Mouse (Mus musculus) cerebral cortex, adult 2 months (tissue): ENCODE data around the gene Pnpla2.

ENCODE experiments used
- WGBS: fragments of 180-500 bp; shearing (Covaris S2); methylation state at CpG from one replicate; pipeline ENCODE4 v1.1.7; 2018; 5-methylcytosine and 5-hydroxymethylcytosine counted together

The Pnpla2 gene

GRCm38 (mm10) chr7:141484186-141485120 is 29.5 kb downstream of the Pnpla2 start:
- 86% methylated on average over 5 of the region's 5 CpGs for WGBS

DNA sequence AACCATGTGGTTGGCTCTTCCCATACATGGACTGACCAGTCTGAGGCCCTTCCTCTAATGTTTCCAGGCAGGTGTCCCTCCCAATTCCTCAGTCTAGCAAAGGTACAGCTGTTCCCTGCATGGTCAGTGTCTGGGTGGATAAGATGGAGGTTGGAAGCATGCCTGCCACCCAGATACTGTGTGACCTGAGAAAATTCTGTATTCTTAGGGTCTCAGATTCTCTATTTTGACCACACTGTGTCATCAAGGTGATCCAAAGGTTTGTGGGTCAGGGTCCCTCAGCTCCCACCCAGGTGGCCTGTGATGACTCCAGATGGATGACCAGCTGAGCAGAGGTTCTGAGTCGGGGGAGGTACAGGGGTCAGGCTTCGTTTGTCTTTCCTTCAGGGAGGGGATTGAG is 30.2 kb downstream of the Pnpla2 start:
- WGBS, result 87% methylated on average over 2 of the region's 2 CpGs

GRCm38 (mm10) chr7:141485606-141486005 is 30.6 kb downstream of the Pnpla2 start:
- WGBS, result 36% methylated on average over 2 of the region's 2 CpGs

- WGBS, result 86% methylated on average over 1 of the region's 1 CpGs
Measured at GRCm38 (mm10) chr7:141486239-141486638, 31.2 kb downstream of the Pnpla2 start.

DNA sequence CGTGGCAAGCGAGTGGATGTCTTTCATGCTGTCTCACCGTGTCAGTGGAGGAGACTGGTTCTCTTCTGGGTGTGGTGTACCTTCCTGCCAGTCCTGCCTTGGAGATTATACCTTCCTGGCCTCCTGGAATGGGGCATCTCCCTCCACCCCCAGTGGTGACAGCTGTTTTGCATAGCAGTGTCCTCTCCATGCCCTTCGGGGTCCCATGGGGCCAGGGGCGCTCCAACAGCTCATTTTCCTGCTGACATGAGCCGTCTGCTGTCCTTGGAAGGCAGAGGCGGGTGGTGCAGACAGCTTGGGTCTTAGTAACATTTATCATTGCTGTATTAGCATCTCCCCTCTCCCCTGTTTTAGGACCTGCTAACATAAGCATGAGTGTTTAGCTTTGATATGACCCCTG is 32.1 kb downstream of the Pnpla2 start:
- WGBS, result 78% methylated on average over 7 of the region's 7 CpGs

DNA sequence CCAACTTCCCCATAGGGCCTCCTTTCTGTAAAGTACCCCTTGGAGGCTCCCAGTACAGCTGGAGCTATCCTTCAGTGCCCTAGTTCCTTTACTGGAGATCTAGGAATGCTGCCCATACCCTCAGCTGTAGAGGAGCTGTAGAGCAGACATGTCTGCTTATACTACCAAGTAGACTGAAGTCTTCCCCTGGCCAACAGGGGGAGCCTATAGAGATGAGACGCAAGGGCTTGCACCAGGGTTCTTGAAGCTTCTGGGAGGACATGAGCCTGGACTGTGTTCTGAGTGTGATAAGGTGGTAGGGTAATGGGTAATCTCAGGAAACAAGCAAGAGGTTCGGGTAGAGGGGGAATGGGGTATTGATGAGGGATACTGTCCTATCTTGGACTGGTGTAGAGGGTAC is 36.2 kb downstream of the Pnpla2 start:
- WGBS, result 91% methylated on average over 2 of the region's 2 CpGs

DNA sequence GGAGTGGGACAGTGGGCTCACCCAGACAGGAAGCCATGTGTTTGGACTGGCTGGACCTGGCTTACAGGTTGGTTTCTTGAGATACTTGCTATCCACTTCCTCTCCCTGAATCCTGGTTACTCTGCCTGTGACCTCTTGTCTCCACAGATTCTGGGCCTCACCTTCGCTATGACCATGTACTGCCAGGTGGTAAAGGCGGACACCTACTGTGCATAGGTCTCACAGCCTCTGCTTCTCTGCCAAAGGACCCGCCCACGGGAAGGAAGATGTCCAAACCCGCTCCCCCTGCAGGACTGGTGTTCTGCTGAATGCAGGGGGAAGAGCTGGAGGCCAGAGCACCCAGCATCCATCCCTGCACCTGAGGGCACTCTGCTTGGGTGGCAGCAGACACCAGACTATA is 37.7 kb downstream of the Pnpla2 start:
- WGBS, result 86% methylated on average over 5 of the region's 5 CpGs

DNA sequence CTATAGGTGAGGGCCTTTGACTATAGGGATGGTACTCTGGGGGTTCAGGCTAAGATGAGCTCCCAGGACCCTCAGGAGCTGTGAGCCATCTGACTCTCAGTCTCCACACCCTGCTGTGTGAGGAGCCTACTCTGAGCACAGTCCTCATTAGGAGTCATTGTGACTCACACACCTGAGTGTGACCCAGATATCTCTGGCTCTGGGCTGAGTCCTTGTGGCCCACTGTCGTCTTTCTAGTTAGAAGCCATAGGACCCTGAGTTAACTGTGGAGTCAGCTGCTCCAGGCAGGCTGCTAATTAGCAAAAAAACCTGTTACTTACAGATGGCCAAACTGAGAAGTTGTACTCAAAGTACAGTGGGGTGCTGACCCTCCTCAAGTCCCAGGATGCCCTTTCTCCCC is 38.7 kb downstream of the Pnpla2 start:
- 74% methylated on average over 1 of the region's 1 CpGs for WGBS

DNA sequence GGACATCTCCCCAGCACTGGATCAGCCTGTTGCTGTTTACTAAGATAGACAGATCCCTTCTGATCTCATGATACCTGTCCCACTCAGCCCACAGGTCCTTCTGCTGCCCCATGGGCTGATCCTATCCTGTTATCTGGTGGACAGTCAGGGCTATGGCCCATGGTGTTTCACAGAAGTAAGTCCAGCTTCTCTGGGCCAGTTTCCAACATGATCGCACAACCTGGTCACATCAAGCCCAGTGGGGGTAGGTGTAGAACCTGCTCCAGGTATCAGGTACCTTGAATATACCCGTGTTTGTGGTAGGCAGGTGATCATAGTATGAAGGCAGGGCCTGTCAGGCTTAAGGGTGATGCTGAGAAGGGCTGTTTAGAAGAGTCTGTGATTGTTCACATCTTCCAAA is 40.4 kb downstream of the Pnpla2 start:
- WGBS, result 87% methylated on average over 2 of the region's 2 CpGs

GRCm38 (mm10) chr7:141495940-141496339 is 40.9 kb downstream of the Pnpla2 start:
- 83% methylated on average over 4 of the region's 4 CpGs for WGBS

- 84% methylated on average over 3 of the region's 3 CpGs for WGBS
Measured at GRCm38 (mm10) chr7:141497600-141497999, 42.6 kb downstream of the Pnpla2 start.

DNA sequence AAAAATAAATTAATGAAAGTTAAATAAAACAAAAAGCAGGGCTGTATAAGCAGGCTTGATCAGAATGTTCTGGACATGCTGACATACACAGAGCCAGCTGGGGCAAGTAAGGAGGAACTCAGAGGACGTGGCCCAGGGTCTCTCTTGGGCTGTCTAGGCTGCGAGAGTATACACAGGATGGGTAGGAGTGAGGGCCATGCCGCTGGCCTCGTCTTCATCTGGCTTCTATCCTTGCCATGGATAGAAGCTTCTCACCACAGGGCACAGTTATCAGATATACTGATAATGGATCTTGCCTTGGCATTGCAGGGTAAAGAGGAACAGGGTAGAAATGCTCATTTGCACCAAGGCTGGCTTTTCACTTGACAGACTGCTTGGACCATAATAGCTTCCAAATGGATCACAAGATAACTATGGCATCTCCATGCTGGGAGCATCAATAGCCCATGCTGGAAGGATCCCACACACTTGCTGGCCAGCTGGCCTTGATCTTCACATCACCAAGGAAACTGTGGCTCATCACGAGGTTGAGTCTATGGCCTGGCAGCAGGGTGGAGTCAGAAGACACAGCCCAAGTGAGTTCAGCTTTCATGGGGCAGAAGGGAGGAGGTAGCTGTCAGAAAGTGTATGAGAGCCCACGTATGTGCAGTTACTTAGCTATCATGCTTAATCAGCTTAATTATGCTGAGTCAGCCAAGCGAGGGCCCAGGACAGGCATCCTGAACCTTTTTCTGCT is 47.0 kb downstream of the Pnpla2 start:
- 84% methylated on average over 7 of the region's 7 CpGs for WGBS

GRCm38 (mm10) chr7:141502556-141502905 is 47.5 kb downstream of the Pnpla2 start:
- 84% methylated on average over 5 of the region's 5 CpGs for WGBS

DNA sequence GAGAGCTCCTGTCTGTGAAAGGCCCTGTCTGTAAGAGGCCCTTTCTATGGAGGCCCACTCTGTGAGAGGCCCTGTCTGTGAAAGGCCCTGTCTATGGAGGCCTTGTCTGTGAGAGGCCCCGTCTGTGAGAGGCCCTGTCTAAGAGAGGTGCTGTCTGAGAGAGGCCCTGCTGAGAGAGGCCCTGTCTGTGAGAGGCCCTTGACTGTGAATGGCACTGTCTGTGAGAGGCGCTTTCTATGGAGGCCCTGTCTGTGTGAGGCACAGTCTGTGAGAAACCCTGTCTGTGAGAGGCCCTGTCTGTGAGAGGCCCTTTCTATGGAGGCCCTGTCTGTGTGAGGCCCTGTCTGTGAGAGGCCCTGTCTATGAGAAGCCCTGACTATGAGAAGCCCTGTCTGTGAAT is 51.3 kb downstream of the Pnpla2 start:
- 87% methylated on average over 2 of the region's 2 CpGs for WGBS

GRCm38 (mm10) chr7:141510196-141510595 is 55.2 kb downstream of the Pnpla2 start:
- WGBS, result 72% methylated on average over 5 of the region's 5 CpGs
